Mouse (Mus musculus): ENCODE results near the gene Iqch. TPM values are rescaled to one million over a fixed set of nuclear protein-coding genes. Genes with fewer than 3 reads are reported as not detected.

The Iqch gene
- polyA plus RNA-seq, 1 experiment from 2014 or later, result 0.14 TPM

DNA sequence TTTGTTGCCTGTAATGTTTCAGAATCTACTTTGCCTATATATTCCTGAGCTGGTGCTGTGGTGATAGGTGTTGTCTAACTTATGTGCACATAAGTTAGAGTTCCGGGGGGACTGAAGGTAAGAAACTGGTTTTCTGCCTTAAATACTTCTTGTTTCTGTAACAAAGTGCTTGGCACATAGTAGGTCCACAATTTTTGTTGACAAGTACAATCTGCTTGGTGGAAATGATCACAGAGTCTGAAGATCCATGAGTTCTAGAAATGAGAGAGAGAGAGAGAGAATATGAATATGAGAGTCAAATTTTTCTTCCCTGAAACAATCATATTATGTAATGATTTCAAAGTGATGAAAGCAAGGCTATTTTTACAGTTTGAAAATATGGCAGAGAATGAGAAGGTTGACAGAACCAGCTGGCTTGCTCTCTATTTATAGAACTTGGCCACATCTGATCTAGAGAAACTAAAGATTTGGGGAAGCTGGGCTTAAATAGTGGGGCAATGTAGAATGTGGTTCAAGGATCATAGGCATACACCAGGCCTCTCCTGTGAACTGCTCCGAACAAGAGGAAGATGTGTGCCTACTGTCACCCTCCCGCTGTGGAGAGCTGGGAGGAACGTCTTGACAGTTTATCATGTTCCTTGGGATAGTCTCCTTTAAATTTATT lies 39.8 kb upstream of the Iqch start:
- peaks cover 13% of the 10 kb centered on the region; the same call in 1 of the 2 replicates for H3K36me3 ChIP-seq (ENCODE audit: control insufficient read depth, insufficient read depth)

DNA sequence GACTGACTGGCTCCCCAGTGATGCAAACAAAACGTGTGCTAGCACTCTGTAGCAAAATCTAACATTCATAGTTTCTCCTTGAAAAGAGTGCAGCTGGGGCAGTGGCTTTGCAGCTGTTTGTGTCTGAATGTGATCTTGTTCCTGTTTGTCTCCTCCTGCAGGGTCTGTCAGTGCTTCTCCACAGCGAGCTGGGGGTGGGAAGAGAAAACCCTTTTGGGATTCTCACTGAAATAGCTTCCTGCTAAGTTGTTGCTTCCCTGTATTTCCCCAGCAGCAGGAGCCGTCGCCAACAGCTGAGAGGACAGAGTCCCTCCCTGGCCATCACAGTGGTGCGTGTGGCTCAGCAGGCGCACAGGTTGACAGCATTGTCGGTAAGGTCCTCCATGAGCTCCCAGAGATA lies 33.8 kb upstream of the Iqch start:
- Histone ChIP-seq H3K9me3 (replicated peaks; ENCODE audit: control insufficient read depth, low read length) (no peaks in the 10 kb centered on the region), H3K27ac (ENCODE audit: low read length) (no peak overlapping the region), H3K4me2 (ENCODE audit: low read depth, low read length) (no peak overlapping the region), H3K36me3 (ENCODE audit: control insufficient read depth, insufficient read depth) (peaks cover 23% of the 10 kb centered on the region), H3K27me3 (ENCODE audit: control insufficient read depth, insufficient read depth, low read length) (no peaks in the 10 kb centered on the region), H3K4me1 (ENCODE audit: control insufficient read depth, insufficient read depth, low read length) (no peaks in the 10 kb centered on the region), H3K4me3 (ENCODE audit: low read length) (no peak overlapping the region), H3K9ac (ENCODE audit: low read length) (no peak overlapping the region)
- ATAC-seq (replicated peaks; ENCODE audit: extremely low read depth, insufficient read depth, low FRiP score), result no peak
- 74% methylated on average over 7 of the region's 7 CpGs for WGBS

More for the DNA sequence above, 39.8 kb upstream of the Iqch start:
- no peak for ATAC-seq (replicated peaks; ENCODE audit: extremely low read depth, insufficient read depth, low FRiP score)
- no peaks in the 10 kb centered on the region for H3K27me3 ChIP-seq (ENCODE audit: control insufficient read depth, insufficient read depth, low read length)
- WGBS, result 91% methylated on average over 4 of the region's 4 CpGs
- no peak overlapping the region for H3K27ac ChIP-seq (ENCODE audit: low read length)
- H3K9me3 ChIP-seq (replicated peaks; ENCODE audit: control insufficient read depth, low read length), result no peaks in the 10 kb centered on the region
- H3K4me1 ChIP-seq (ENCODE audit: control insufficient read depth, insufficient read depth, low read length), result peaks cover 5% of the 10 kb centered on the region
- H3K9ac ChIP-seq (ENCODE audit: low read length), result no peak overlapping the region
- no peak overlapping the region for H3K4me3 ChIP-seq (ENCODE audit: low read length)
- H3K4me2 ChIP-seq (ENCODE audit: low read depth, low read length), result no peak overlapping the region

DNA sequence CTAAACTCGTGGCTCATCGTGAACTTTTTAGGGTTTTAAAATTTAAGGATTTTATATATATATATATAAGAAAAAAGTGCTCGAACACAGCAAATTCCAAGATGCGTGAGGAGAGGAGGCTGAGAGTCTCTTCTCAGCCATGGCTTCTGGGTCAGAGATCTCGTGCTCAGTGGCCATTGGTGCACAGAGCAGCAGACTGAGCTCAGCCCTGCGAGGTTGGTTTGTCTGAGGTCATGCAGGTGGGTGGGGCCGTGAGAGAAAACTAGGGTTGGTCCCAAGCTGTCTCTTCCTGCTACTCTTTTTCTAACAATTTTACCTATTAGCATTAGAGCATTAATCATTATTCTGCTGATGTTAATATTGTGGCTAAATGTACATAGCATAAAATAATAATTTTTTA lies 31.0 kb upstream of the Iqch start:
- Histone ChIP-seq H3K27me3 (ENCODE audit: control insufficient read depth, insufficient read depth, low read length) (no peaks in the 10 kb centered on the region), H3K4me3 (ENCODE audit: low read length) (no peak overlapping the region), H3K9ac (ENCODE audit: low read length) (no peak overlapping the region), H3K36me3 (ENCODE audit: control insufficient read depth, insufficient read depth) (peaks cover 29% of the 10 kb centered on the region), H3K4me1 (ENCODE audit: control insufficient read depth, insufficient read depth, low read length) (no peaks in the 10 kb centered on the region), H3K27ac (ENCODE audit: low read length) (no peak overlapping the region), H3K4me2 (ENCODE audit: low read depth, low read length) (no peak overlapping the region), H3K9me3 (replicated peaks; ENCODE audit: control insufficient read depth, low read length) (no peaks in the 10 kb centered on the region)
- WGBS, result 77% methylated on average over 7 of the region's 7 CpGs
- ATAC-seq (replicated peaks; ENCODE audit: extremely low read depth, insufficient read depth, low FRiP score), result no peak

DNA sequence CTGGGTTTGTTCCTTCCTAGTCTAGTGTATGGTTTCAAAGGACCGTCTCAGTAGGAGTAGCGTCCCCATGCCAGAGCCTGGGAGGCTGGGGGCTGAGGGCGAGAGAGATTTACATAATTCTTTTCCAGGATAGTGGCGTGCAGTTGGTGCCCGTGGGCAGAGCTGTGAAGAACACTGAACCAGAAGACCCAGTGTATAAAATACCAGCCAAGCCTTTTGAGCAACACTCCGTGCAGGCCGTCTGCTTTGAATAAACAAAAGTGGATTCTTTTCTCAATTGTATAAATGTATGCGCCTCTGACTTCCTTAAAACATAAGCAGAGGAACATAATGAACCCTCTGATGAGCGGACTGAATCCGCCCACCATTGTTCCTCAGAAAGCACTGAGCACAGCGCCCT lies 30.6 kb upstream of the Iqch start:
- no peak overlapping the region for H3K4me2 ChIP-seq (ENCODE audit: low read depth, low read length)
- no peak overlapping the region for H3K9ac ChIP-seq (ENCODE audit: low read length)
- H3K9me3 ChIP-seq (replicated peaks; ENCODE audit: control insufficient read depth, low read length), result no peaks in the 10 kb centered on the region
- no peak for ATAC-seq (replicated peaks; ENCODE audit: extremely low read depth, insufficient read depth, low FRiP score)
- H3K4me3 ChIP-seq (ENCODE audit: low read length), result no peak overlapping the region
- no peak overlapping the region for H3K27ac ChIP-seq (ENCODE audit: low read length)
- 87% methylated on average over 11 of the region's 11 CpGs for WGBS
- no peaks in the 10 kb centered on the region for H3K27me3 ChIP-seq (ENCODE audit: control insufficient read depth, insufficient read depth, low read length)
- H3K36me3 ChIP-seq (ENCODE audit: control insufficient read depth, insufficient read depth), result peaks cover 29% of the 10 kb centered on the region
- H3K4me1 ChIP-seq (ENCODE audit: control insufficient read depth, insufficient read depth, low read length), result no peaks in the 10 kb centered on the region

DNA sequence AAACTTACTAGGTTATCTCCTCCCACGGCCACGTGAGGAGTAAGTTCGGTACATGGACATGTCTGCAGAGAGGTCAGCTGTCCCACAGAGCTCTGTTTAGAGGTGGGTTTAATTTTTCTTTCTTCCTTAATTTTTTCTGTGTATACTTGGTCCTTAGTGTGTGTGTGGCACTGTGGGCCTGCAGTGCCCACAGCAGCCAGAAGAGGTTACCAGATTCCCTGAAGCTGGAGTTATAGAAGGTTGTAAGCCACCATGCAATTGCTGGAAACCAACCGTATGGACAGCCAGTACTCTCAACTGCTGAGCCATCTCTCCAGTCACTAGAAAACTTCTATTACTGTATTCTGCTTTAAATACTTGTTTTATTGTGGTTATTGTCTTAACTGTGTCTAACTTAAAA lies 29.8 kb upstream of the Iqch start:
- WGBS, result 88% methylated on average over 4 of the region's 4 CpGs
- Histone ChIP-seq H3K27me3 (ENCODE audit: control insufficient read depth, insufficient read depth, low read length) (no peaks in the 10 kb centered on the region), H3K9ac (ENCODE audit: low read length) (no peak overlapping the region), H3K36me3 (ENCODE audit: control insufficient read depth, insufficient read depth) (peaks cover 26% of the 10 kb centered on the region), H3K4me3 (ENCODE audit: low read length) (no peak overlapping the region), H3K4me1 (ENCODE audit: control insufficient read depth, insufficient read depth, low read length) (no peaks in the 10 kb centered on the region), H3K27ac (ENCODE audit: low read length) (no peak overlapping the region), H3K9me3 (replicated peaks; ENCODE audit: control insufficient read depth, low read length) (no peaks in the 10 kb centered on the region), H3K4me2 (ENCODE audit: low read depth, low read length) (no peak overlapping the region)
- no peak for ATAC-seq (replicated peaks; ENCODE audit: extremely low read depth, insufficient read depth, low FRiP score)

DNA sequence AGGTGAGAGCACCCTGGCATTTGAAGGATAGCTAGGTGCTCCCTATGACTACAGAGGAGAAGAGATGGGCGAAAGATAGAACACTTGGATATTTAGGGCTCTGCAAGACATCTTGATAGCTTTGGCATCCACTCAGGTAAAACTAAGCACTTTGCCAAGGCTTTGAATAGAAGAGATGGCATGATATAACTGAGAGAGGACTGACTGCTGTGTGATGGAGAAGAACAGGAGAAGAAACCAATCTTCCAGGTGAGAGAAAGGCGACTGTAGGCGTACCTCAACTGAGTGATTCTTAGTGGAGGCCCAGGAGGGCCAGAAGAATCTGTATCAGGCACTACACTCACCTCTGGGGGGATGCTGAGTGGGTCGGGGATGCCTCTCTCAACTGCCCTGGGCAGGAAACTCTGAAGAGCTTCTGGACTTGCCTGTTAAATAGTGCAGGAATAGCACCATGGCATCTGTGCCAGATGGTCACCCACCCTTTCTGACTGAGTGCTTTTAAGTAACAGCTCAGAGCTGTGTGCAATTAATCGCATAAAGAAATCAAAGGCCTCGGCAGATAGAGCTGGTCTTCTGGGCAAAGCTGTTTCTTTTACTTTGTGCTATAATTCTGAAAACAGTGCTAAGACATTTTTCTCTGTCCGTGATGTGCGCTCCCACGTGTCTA lies 22.9 kb upstream of the Iqch start:
- no peak for ATAC-seq (replicated peaks; ENCODE audit: extremely low read depth, insufficient read depth, low FRiP score)
- Histone ChIP-seq H3K36me3 (ENCODE audit: control insufficient read depth, insufficient read depth) (peaks cover 18% of the 10 kb centered on the region), H3K4me1 (ENCODE audit: control insufficient read depth, insufficient read depth, low read length) (no peaks in the 10 kb centered on the region), H3K9me3 (replicated peaks; ENCODE audit: control insufficient read depth, low read length) (no peaks in the 10 kb centered on the region), H3K27me3 (ENCODE audit: control insufficient read depth, insufficient read depth, low read length) (no peaks in the 10 kb centered on the region), H3K4me3 (ENCODE audit: low read length) (no peak overlapping the region), H3K9ac (ENCODE audit: low read length) (no peak overlapping the region), H3K27ac (ENCODE audit: low read length) (no peak overlapping the region), H3K4me2 (ENCODE audit: low read depth, low read length) (no peak overlapping the region)
- WGBS, result 91% methylated on average over 9 of the region's 9 CpGs

DNA sequence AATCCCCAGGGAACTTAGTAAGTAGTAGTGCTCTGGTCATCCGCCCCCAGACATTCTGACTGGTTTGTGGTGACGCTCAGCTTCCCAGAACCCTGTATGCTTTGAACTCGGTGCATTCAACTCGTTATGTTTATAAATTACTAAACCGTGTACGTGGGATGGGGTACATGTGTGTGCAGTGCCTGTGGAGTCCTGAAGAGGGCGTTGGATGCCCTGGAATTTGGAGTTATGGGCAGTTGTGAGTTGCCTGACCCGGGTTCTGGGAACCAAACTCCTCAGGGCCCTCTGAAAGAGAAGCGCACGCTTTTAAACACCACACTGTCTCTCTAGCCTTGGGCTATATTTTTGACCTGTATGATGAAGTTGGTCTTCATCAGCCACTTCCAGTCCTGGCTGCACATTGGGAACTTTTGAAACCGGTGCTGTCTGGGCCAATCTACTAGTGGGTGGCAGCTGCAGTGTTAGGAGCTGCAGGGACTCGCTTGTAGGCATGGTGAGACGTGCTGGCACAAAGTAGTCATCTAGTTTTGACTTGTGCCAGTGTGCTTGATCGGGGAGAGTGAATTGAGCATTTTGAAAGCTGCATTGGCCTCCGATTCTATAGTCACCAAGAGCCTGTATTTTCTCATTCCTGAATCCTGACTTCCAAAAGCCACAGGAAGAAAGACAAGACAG lies 21.7 kb upstream of the Iqch start:
- no peaks in the 10 kb centered on the region for H3K27me3 ChIP-seq (ENCODE audit: control insufficient read depth, insufficient read depth, low read length)
- H3K4me3 ChIP-seq (ENCODE audit: low read length), result no peak overlapping the region
- no peak overlapping the region for H3K9ac ChIP-seq (ENCODE audit: low read length)
- peaks cover 15% of the 10 kb centered on the region for H3K36me3 ChIP-seq (ENCODE audit: control insufficient read depth, insufficient read depth)
- no peak overlapping the region for H3K27ac ChIP-seq (ENCODE audit: low read length)
- WGBS, result 87% methylated on average over 15 of the region's 15 CpGs
- H3K4me1 ChIP-seq (ENCODE audit: control insufficient read depth, insufficient read depth, low read length), result no peaks in the 10 kb centered on the region
- H3K9me3 ChIP-seq (replicated peaks; ENCODE audit: control insufficient read depth, low read length), result no peaks in the 10 kb centered on the region
- H3K4me2 ChIP-seq (ENCODE audit: low read depth, low read length), result no peak overlapping the region
- no peak for ATAC-seq (replicated peaks; ENCODE audit: extremely low read depth, insufficient read depth, low FRiP score)

DNA sequence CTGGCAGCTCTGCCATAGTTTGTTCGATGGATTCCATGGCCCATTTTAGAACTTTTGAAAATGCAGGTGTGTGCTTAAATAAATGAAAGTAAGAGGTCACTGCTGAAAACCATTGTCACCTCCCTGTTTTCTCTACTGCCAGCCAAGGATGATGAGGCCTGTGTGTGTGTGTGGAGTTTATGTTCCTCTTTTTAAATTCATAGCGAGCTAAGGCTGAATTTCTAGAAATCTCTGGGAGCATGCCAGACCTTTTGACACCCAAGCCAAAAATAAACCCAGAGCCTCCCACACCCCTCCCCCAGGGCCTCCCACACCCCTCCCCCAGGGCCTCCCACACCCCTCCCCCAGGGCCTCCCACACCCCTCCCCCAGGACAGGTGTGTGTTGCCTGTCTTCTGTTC lies 15.7 kb upstream of the Iqch start:
- no peak for ATAC-seq (replicated peaks; ENCODE audit: extremely low read depth, insufficient read depth, low FRiP score)
- no peak overlapping the region for H3K9ac ChIP-seq (ENCODE audit: low read length)
- H3K27me3 ChIP-seq (ENCODE audit: control insufficient read depth, insufficient read depth, low read length), result no peaks in the 10 kb centered on the region
- H3K4me3 ChIP-seq (ENCODE audit: low read length), result no peak overlapping the region
- H3K27ac ChIP-seq (ENCODE audit: low read length), result no peak overlapping the region
- peaks cover 27% of the 10 kb centered on the region for H3K36me3 ChIP-seq (ENCODE audit: control insufficient read depth, insufficient read depth)
- H3K4me1 ChIP-seq (ENCODE audit: control insufficient read depth, insufficient read depth, low read length), result peaks cover 6% of the 10 kb centered on the region
- no peak overlapping the region for H3K4me2 ChIP-seq (ENCODE audit: low read depth, low read length)
- WGBS, result 72% methylated on average over 2 of the region's 2 CpGs
- 0 out of 2 replicates have a peak, but pooled peaks cover 3% of the 10 kb centered on the region for H3K9me3 ChIP-seq (replicated peaks; ENCODE audit: control insufficient read depth, low read length)
